Mouse (Mus musculus) 3T3-L1 (cell line): ENCODE results near the gene 1110051M20Rik.

Experiments used
- DNase-seq: peaks from one replicate; pipeline ENCODE4 v3.0.0-alpha.2; 2015; ENCODE audit warnings: low read depth, low spot score

1110051M20Rik gene

DNA sequence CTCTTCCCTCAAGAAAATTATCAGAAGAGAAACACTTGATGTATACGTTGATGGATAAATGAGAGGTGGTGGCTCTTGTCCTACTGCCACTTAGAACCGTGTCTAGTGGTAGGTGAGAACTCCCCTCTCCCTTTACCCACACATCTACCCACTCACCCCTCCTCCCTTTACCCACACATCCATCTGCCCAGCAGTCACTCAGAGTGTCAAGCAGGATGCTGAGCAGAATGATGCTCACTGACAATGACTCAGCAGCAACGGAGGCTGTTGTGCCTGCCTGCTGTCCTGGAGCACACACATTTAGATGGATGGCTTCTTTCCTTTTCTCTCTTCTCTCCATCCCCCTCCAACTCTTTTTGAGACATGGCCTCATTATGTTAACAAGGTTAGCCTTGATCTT, 141.7 kb downstream of the 1110051M20Rik start:
- DNase-seq, result peak; percentile 40

GRCm38 (mm10) chr2:91301836-91302235, 142.7 kb downstream of the 1110051M20Rik start:
- DNase-seq, result peak; percentile 39

- no peak for DNase-seq
Observed at GRCm38 (mm10) chr2:91300784-91301183, 143.7 kb downstream of the 1110051M20Rik start.

DNA sequence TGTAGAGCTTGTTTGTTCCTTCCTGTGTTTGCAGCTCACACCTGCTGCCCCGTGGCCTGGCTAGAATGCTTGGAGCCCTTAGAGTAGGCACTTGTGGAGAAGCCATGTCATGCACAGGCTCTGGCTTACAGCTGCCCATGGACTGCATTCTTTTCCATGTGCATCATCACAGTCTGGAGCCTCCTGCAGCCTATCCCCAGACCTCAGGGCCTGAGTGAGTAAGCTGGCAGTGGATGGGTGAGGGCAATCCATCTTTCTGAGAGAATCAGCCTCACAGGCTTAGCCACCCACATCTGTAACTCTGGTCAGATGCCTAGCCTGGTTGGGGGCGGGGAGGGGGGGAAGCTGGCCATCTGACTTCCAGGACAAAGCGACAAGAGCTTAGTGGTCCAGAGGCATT, 145.3 kb downstream of the 1110051M20Rik start:
- peak; percentile 97 for DNase-seq

- DNase-seq, result no peak
Observed at GRCm38 (mm10) chr2:91295895-91296294, 148.6 kb downstream of the 1110051M20Rik start.

DNA sequence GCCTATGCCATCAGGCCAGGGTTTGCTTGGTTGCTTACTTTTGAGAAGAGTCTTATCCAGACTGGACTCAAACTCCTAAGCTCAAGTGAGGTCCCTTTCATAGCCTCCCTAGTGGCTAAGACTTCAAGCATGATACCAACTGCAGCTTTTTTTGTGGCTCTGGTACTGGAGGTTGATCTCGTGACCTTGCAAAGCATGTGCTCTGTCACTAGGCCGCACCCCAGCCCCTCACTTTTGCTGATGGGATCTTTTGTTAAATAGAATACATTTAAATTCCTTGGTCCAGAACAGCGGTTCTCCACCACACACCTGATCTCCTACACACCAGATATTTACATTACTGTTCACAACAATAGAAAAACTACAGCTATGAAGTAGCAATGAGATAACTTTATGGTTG, 150.3 kb downstream of the 1110051M20Rik start:
- no peak for DNase-seq

DNA sequence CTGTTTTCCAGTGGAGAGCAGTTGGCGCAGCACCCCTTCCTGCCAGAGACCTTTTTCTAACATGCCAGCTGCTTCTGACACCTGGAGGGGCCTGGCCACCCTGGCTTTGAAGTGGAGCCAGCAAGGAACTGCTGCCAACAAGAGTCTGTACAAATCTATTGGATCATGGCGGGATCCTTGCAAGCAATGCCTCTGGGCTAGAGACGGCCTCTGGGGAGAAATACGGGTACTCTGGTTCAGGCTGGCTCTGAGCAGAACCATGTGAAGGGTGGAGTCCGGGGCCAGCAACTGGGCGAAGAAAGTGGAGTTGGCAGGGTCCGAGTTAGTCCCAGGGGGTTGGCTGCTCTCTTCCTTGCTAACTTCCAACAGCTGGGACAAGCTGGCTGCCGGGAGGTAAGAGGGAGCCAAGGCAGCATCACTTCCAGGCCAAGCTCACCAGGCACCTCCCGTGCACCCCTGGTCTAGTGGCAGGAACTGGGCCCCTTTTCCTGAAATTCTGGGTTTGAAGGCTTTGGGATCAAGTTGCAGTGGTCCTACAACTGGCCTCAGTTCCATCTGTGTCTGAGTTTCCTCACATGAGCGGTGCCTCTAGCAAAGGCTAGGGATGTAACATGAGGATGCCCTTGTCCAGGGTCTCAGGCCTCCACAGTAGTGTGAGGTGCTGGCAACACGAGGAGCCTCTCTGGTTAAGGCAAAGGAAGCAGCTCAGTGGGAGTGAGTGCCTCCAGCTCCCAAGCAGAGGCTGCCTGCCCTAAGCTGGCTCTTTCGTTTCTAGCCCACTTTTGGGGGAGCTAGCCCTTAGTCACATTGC, 153.1 kb downstream of the 1110051M20Rik start:
- DNase-seq, result peak; percentile 43

- DNase-seq, result no peak
Observed at GRCm38 (mm10) chr2:91287563-91287962, 156.9 kb downstream of the 1110051M20Rik start.

DNA sequence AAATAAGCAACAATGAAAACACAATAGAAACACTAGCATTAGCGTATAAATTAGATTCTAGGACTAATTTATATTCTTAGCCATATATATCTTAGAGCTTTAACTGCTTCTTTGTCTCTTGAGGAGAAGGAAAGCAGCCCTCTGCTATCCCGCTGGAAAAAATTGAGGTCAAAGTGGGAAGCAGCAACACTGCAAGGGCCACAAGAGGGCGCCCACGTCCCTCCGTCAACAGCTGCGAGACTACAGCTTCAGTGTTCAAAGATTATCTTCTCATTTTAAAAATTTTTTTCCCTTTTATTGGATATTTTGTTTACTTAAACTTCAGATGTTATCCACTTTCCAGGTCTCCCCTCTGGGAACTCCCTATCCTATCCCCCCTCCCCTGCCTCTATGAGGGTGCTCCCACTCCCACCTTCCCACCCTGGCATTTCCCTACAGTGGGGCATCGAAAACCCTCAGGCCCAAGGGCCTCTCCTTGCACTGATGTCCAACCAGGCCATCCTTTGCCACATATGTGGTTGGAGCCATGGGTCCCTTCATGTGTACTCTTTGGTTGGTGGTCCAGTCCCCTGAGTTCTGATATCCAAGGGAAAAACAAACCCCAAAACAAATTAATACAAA, 158.5 kb downstream of the 1110051M20Rik start:
- DNase-seq, result peak; percentile 89

- DNase-seq, result no peak
Observed at GRCm38 (mm10) chr2:91284375-91285199, 159.9 kb downstream of the 1110051M20Rik start.

- DNase-seq, result no peak
Observed at GRCm38 (mm10) chr2:91283972-91284371, 160.5 kb downstream of the 1110051M20Rik start.

DNA sequence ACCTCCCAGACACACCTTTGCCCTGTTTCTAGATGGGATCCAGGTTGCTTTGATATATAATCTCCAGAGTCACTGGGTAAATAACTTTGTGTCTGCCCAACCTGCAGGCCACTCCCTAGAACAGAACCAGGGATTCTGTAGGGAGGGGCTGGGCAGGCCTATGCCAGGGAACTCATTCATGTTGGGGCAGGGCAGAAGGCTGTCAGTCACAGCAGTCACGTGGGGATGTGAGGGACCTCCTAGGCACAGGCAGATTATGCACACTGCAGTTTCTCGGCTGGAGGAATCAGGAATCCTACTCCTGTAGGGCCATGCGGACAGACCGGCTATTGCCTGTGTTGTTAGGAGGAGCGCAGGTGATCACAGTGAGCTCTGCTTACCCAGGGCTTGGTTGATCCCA, 163.1 kb downstream of the 1110051M20Rik start:
- DNase-seq, result no peak

DNA sequence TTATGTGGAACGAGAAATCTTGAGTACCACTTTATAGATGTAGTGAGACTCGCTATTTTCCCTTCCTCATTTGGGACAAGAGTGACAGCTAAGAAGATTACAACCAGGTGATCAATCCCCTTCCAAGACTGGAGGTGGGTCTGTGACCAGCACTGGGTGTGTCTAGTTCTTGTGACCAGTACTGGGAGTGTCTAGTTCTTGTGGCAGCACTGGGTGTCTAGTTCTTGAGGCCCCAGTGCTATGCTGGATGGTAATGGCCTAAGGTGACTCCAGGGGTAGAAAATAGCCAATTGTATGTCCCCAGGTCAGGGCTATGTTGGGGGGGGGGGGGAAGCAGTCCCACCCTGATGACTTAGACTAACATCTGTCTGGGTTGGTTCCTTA, 165.1 kb downstream of the 1110051M20Rik start:
- DNase-seq, result no peak

- DNase-seq, result peak; percentile 78
Observed at GRCm38 (mm10) chr2:91278749-91279371, 165.6 kb downstream of the 1110051M20Rik start.

DNA sequence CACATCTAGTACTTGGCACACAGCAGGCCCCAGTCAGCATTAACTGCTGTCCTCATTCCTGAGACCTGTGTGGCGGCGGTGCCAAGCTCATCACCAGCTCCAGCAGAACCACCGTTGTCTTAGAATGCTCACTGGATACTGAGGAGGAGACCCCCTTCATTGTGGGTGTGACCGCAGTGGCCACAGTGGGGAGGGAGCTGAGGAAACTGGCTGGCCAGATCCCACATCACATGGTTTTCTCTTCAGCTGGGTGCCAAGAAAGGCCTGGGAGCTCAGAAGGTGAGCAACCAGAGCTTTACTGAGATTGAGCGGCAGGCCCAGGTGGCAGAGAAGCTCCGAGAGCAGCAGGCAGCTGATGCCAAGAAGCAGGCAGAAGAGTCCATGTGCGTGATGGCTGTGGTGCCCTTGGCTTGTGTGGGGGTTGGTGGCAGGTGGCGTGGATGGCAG, 174.8 kb downstream of the 1110051M20Rik start:
- DNase-seq, result no peak

- no peak for DNase-seq
Observed at GRCm38 (mm10) chr2:91268706-91269105, 175.8 kb downstream of the 1110051M20Rik start.

GRCm38 (mm10) chr2:91268042-91268441, 176.5 kb downstream of the 1110051M20Rik start:
- no peak for DNase-seq

GRCm38 (mm10) chr2:91264711-91265681, 179.5 kb downstream of the 1110051M20Rik start, which contains the start of gene Arfgap2:
Gene Arfgap2 (plus strand): TSS chr2:91264974.
- DNase-seq, result peak; percentile 99

GRCm38 (mm10) chr2:91263692-91264660, 180.5 kb downstream of the 1110051M20Rik start:
- DNase-seq, result no peak
